Mouse (Mus musculus): Measurements from ENCODE around the gene Arhgap10. TPM values are rescaled to one million over a fixed set of nuclear protein-coding genes. Genes with fewer than 3 reads are reported as not detected.
A peak's percentile ranks its signal among the peaks of the same experiment; 100 is the strongest.

Gene Arhgap10
- total RNA-seq, 2 experiments from 2014 or later, result 49.3 to 51.0 TPM

- peak in 1 of 2 experiments; percentile 23 for DNase-seq
Observed at GRCm38 (mm10) chr8:77518201-77519115, 705 bp upstream of the Arhgap10 start.

- peak in 1 of 2 experiments; percentile 54 for DNase-seq
Observed at GRCm38 (mm10) chr8:77516845-77517244, 908 bp downstream of the Arhgap10 start.

GRCm38 (mm10) chr8:77515786-77516185 is 2.0 kb downstream of the Arhgap10 start:
- DNase-seq, result peak in 1 of 2 experiments; percentile 32

- DNase-seq, result peak in 1 of 2 experiments; percentile 30
Observed at GRCm38 (mm10) chr8:77515201-77515600, 2.6 kb downstream of the Arhgap10 start.

- DNase-seq, result peak in 1 of 2 experiments; percentile 10
Observed at GRCm38 (mm10) chr8:77511750-77512493, 5.8 kb downstream of the Arhgap10 start.

GRCm38 (mm10) chr8:77510426-77510825 is 7.3 kb downstream of the Arhgap10 start:
- no peak for DNase-seq

- no peak for DNase-seq
Observed at GRCm38 (mm10) chr8:77509044-77509443, 8.7 kb downstream of the Arhgap10 start.

- peak in 1 of 2 experiments; percentile 13 for DNase-seq
Observed at GRCm38 (mm10) chr8:77507510-77508035, 10.2 kb downstream of the Arhgap10 start.

GRCm38 (mm10) chr8:77506539-77506938 is 11.2 kb downstream of the Arhgap10 start:
- no peak for DNase-seq

- no peak for DNase-seq
Observed at GRCm38 (mm10) chr8:77502547-77502946, 15.2 kb downstream of the Arhgap10 start.

- DNase-seq, result no peak
Observed at GRCm38 (mm10) chr8:77501131-77501530, 16.6 kb downstream of the Arhgap10 start.

GRCm38 (mm10) chr8:77500264-77500663 is 17.5 kb downstream of the Arhgap10 start:
- no peak for DNase-seq

- DNase-seq, result no peak
Observed at GRCm38 (mm10) chr8:77497442-77497841, 20.3 kb downstream of the Arhgap10 start.

GRCm38 (mm10) chr8:77496253-77496652 is 21.5 kb downstream of the Arhgap10 start:
- no peak for DNase-seq

- no peak for DNase-seq
Observed at GRCm38 (mm10) chr8:77494376-77495328, 23.1 kb downstream of the Arhgap10 start.

GRCm38 (mm10) chr8:77492356-77493058 is 25.2 kb downstream of the Arhgap10 start:
- DNase-seq, result peak; percentile 82 to 85

GRCm38 (mm10) chr8:77491231-77491923 is 26.4 kb downstream of the Arhgap10 start:
- no peak for DNase-seq

GRCm38 (mm10) chr8:77490095-77490781 is 27.5 kb downstream of the Arhgap10 start:
- peak; percentile 68 to 80 for DNase-seq

- no peak for DNase-seq
Observed at GRCm38 (mm10) chr8:77489235-77489634, 28.5 kb downstream of the Arhgap10 start.

- no peak for DNase-seq
Observed at GRCm38 (mm10) chr8:77488215-77488606, 29.5 kb downstream of the Arhgap10 start.

All from heart, adult 18-20 months (tissue).